Mouse (Mus musculus): Measurements from ENCODE around the gene Tmem170. TPM values are rescaled to one million over a fixed set of nuclear protein-coding genes. Genes with fewer than 3 reads are reported as not detected.

Tmem170 gene
- polyA plus RNA-seq (2012; rRNA removed): 3.4 and 4.0 TPM in 2 replicates

DNA sequence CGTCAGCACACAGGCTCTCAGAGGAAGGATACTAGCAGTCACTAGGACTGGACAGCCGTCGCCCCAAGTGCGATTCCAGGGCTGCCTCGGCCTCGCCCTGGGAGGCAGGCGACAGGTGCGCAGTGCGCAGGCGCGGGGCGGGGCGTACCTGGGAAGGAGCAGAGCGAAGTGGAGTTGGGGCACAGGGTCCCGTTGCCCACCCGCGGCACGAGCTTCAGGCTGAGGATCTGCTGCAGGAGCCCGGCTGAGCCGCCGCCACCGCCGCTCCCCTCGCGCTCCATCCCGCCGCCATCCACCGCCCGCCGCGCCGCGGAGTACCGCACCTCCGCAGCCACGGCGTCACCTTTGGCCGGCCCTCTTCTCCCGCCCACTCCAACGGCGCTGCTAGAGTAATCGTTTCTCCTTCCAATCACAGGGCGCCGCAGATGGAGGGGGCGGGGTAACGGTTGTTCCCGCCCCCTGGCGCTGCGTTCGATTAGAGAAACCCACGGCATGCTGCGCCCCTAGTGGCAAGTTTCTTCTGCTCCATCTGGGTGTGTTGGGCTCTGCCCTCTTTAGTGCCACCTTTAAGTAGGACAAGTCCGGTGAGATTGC is at the start of gene Tmem170:
Tmem170 (minus strand) TSS at position 396 of the 594 bp plus-strand sequence.

DNA sequence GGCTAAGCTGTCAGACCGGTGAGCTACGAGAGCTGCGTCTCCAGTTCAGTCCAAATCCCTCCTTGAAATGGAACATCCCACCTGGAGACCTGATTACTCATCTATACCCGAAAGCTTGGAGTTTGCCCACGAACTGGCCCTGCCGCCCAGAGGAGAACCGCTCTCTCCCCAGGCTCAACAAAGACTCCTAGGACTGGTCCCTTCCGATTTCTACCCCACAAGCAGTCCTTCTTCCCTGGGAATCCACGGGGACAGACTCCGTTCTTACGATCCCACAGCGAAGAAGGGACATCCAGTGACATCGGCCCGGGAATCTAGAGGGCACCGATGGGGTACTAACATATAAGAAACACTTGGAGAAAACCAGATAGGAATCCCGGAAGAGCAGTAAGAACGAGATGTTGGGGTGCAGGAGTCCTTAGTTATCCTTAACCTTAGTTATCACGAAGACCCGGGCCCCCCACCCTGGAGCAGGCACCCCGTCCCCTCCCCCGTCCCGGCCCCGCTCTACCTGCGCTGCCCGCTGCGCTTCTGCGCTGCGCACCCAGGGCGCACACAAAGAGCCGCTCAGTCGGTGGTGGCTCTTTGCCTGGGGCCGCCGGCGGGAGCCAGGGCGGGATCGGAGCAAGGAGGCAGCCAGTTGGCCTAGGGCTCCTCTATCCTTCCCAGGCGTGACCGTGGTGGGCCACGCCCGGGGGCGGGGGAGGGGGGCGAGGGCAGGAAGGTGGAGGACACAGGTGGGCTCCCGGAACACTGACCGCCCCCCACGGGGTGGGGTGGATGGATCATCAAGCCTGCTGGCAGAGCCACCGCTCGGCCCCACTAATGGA is 33.3 kb upstream of the Tmem170 start, which contains the start of gene Chst5:
Chst5 (minus strand) TSS at position 827 of the 830 bp plus-strand sequence.

DNA sequence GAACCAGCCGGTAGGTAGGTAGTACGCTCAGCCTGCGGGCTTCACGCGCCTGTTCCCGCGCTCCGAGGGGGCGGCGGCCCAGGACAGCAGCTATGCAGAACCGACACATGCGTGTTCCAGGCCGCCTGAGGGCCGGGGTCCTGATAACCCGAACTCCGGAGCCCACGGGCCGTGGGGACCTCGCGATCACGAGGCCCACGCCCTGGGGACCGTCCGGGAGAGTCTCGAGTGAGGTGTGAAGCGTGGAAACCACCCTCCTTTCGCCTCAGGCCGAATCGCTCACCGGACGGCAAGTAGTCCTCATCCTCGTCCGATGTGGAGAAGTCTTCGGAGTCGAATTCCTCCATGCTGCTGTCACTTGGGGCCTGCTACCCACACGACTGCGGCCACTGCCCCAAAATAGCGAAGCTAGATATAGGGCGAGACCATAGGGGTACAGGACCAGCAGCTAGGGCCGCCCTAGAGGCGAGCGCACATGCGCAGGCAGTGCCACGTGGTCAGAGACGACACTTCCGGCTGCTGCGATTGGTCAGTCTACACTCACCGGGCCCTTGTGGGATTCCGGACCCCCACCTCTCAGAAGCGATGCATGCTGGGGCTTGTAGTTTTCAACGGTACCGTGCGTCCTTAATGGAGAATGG is 22.6 kb downstream of the Tmem170 start, which contains the start of gene Cfdp1:
Cfdp1 (minus strand) TSS at position 431 of the 641 bp plus-strand sequence.

Other genes starting within 250 kb of the Tmem170 start
- 0.60 and 0.88 TPM in 2 replicates for gene Ldhd, start 246.4 kb downstream of the Tmem170 start, polyA plus RNA-seq (2012; rRNA removed)
- gene Zfp1, start 233.3 kb downstream of the Tmem170 start, polyA plus RNA-seq (2012; rRNA removed): 24.1 and 26.2 TPM in 2 replicates
- 0.09 and 0.11 TPM in 2 replicates for gene Ctrb1, start 185.7 kb downstream of the Tmem170 start, polyA plus RNA-seq (2012; rRNA removed)
- 83.0 and 93.6 TPM in 2 replicates for gene Bcar1, start 132.9 kb downstream of the Tmem170 start, polyA plus RNA-seq (2012; rRNA removed)
- gene Cfdp1, start 22.5 kb downstream of the Tmem170 start, polyA plus RNA-seq (2012; rRNA removed): 123 and 125 TPM in 2 replicates
- gene Chst5, start 33.7 kb upstream of the Tmem170 start, polyA plus RNA-seq (2012; rRNA removed): 2.2 and 3.4 TPM in 2 replicates
- 13.6 and 14.6 TPM in 2 replicates for gene Tmem231, start 57.1 kb upstream of the Tmem170 start, polyA plus RNA-seq (2012; rRNA removed)
- gene Gabarapl2, start 64.0 kb upstream of the Tmem170 start, polyA plus RNA-seq (2012; rRNA removed): 128 and 145 TPM in 2 replicates
- 11.2 and 12.0 TPM in 2 replicates for gene Adat1, start 115.6 kb upstream of the Tmem170 start, polyA plus RNA-seq (2012; rRNA removed)
- 111 and 113 TPM in 2 replicates for gene Kars, start 134.6 kb upstream of the Tmem170 start, polyA plus RNA-seq (2012; rRNA removed)
- 31.7 and 33.6 TPM in 2 replicates for gene Terf2ip, start 134.6 kb upstream of the Tmem170 start, polyA plus RNA-seq (2012; rRNA removed)
- 0.14 and 0.23 TPM in 2 replicates for gene Gm6793, start 138.3 kb upstream of the Tmem170 start, polyA plus RNA-seq (2012; rRNA removed)

Measured in central nervous system, embryonic 14 days (tissue).